Mouse (Mus musculus): ENCODE results near the gene Spata5. TPM values are rescaled to one million over a fixed set of nuclear protein-coding genes. Genes with fewer than 3 reads are reported as not detected.
A peak's percentile ranks its signal among the peaks of the same experiment; 100 is the strongest.
"Not testable (repeated sequence)": the region's sequence is repeated elsewhere in the genome, so short reads cannot be mapped to it uniquely, and the experiment has no call there.

Gene Spata5
- total RNA-seq, 2 experiments from 2014 or later = 25.4 to 28.9 TPM

- DNase-seq = no peak
These were observed 158.0 kb downstream of the Spata5 start for GRCm38 (mm10) chr3:37577706-37578105.

- no peak for DNase-seq
These were observed 164.9 kb downstream of the Spata5 start for GRCm38 (mm10) chr3:37584576-37584975.

- DNase-seq = peak; percentile 42
These were observed 166.5 kb downstream of the Spata5 start for GRCm38 (mm10) chr3:37585967-37586730.

- no peak for DNase-seq
These were observed 167.3 kb downstream of the Spata5 start for GRCm38 (mm10) chr3:37586731-37587578.

- no peak for DNase-seq
These were observed 176.0 kb downstream of the Spata5 start for GRCm38 (mm10) chr3:37595721-37596120.

- DNase-seq = no peak
These were observed 176.8 kb downstream of the Spata5 start for GRCm38 (mm10) chr3:37596519-37596918.

GRCm38 (mm10) chr3:37597200-37597599, 177.5 kb downstream of the Spata5 start:
- no peak for DNase-seq

- DNase-seq = not testable (repeated sequence)
These were observed 179.9 kb downstream of the Spata5 start for GRCm38 (mm10) chr3:37599641-37600040.

GRCm38 (mm10) chr3:37602356-37602755, 182.7 kb downstream of the Spata5 start:
- no peak for DNase-seq

GRCm38 (mm10) chr3:37602890-37603289, 183.2 kb downstream of the Spata5 start:
- DNase-seq = no peak

- no peak for DNase-seq
These were observed 183.8 kb downstream of the Spata5 start for GRCm38 (mm10) chr3:37603541-37603940.

- DNase-seq = no peak
These were observed 185.5 kb downstream of the Spata5 start for GRCm38 (mm10) chr3:37604976-37605875.

GRCm38 (mm10) chr3:37605876-37606238, 186.2 kb downstream of the Spata5 start:
- DNase-seq = peak; percentile 24

- DNase-seq = no peak
These were observed 189.2 kb downstream of the Spata5 start for GRCm38 (mm10) chr3:37608926-37609325.

GRCm38 (mm10) chr3:37610670-37611069, 191.0 kb downstream of the Spata5 start:
- no peak for DNase-seq

GRCm38 (mm10) chr3:37613722-37614121, 194.0 kb downstream of the Spata5 start:
- peak; percentile 66 for DNase-seq

- DNase-seq = no peak
These were observed 195.4 kb downstream of the Spata5 start for GRCm38 (mm10) chr3:37614878-37615650.

GRCm38 (mm10) chr3:37616586-37617547, 197.2 kb downstream of the Spata5 start:
- DNase-seq = no peak
